Mouse (Mus musculus): Measurements from ENCODE around the gene Wbp2.
"Not testable (repeated sequence)": the region's sequence is repeated elsewhere in the genome, so short reads cannot be mapped to it uniquely, and the experiment has no call there.

Gene Wbp2

GRCm38 (mm10) chr11:116086258-116087193, at the start of gene Wbp2:
Gene Wbp2, minus strand, starts transcription at chr11:116086995.
- peak; percentile 99 for DNase-seq (ENCODE audit: low spot score in 2 of 2)

- no peak for DNase-seq (ENCODE audit: low spot score in 2 of 2)
These were observed 47.4 kb upstream of the Wbp2 start for GRCm38 (mm10) chr11:116134171-116134570.

- no peak for DNase-seq (ENCODE audit: low spot score in 2 of 2)
These were observed 46.7 kb upstream of the Wbp2 start for GRCm38 (mm10) chr11:116133497-116133896.

GRCm38 (mm10) chr11:116132366-116133333, 45.9 kb upstream of the Wbp2 start:
- peak; percentile 40 to 43 for DNase-seq (ENCODE audit: low spot score in 2 of 2)

- no peak for DNase-seq (ENCODE audit: low spot score in 2 of 2)
These were observed 44.8 kb upstream of the Wbp2 start for GRCm38 (mm10) chr11:116131349-116132170.

- DNase-seq (ENCODE audit: low spot score in 2 of 2), result peak; percentile 91
These were observed 43.9 kb upstream of the Wbp2 start, which contains the start of gene Trim65 for GRCm38 (mm10) chr11:116130488-116131205. Gene Trim65, minus strand, starts transcription at chr11:116131128.

- DNase-seq (ENCODE audit: low spot score in 2 of 2), result peak; percentile 40 to 42
These were observed 43.2 kb upstream of the Wbp2 start for GRCm38 (mm10) chr11:116129993-116130487.

- DNase-seq (ENCODE audit: low spot score in 2 of 2), result no peak
These were observed 42.4 kb upstream of the Wbp2 start for GRCm38 (mm10) chr11:116129091-116129790.

GRCm38 (mm10) chr11:116127986-116128385, 41.2 kb upstream of the Wbp2 start:
- no peak for DNase-seq (ENCODE audit: low spot score in 2 of 2)

GRCm38 (mm10) chr11:116127156-116127980, 40.6 kb upstream of the Wbp2 start, which contains the start of gene Trim47:
Gene Trim47, minus strand, starts transcription at chr11:116127210.
- DNase-seq (ENCODE audit: low spot score in 2 of 2), result peak; percentile 26 to 48

- DNase-seq (ENCODE audit: low spot score in 2 of 2), result no peak
These were observed 39.5 kb upstream of the Wbp2 start for GRCm38 (mm10) chr11:116126261-116126660.

GRCm38 (mm10) chr11:116121731-116122245, 35.0 kb upstream of the Wbp2 start:
- DNase-seq (ENCODE audit: low spot score in 2 of 2), result not testable (repeated sequence)

- no peak for DNase-seq (ENCODE audit: low spot score in 2 of 2)
These were observed 31.0 kb upstream of the Wbp2 start for GRCm38 (mm10) chr11:116117819-116118218.

- no peak for DNase-seq (ENCODE audit: low spot score in 2 of 2)
These were observed 30.4 kb upstream of the Wbp2 start for GRCm38 (mm10) chr11:116117241-116117640.

GRCm38 (mm10) chr11:116111611-116112203, 24.9 kb upstream of the Wbp2 start:
- DNase-seq (ENCODE audit: low spot score in 2 of 2), result no peak

- DNase-seq (ENCODE audit: low spot score in 2 of 2), result no peak
These were observed 24.3 kb upstream of the Wbp2 start for GRCm38 (mm10) chr11:116111067-116111466.

GRCm38 (mm10) chr11:116110540-116110939, 23.7 kb upstream of the Wbp2 start:
- DNase-seq (ENCODE audit: low spot score in 2 of 2), result no peak

GRCm38 (mm10) chr11:116110131-116110530, 23.3 kb upstream of the Wbp2 start:
- peak in 1 of 2 experiments; percentile 33 for DNase-seq (ENCODE audit: low spot score in 2 of 2)

All from spleen, postnatal 36 days (tissue).